Mouse (Mus musculus) ES-E14 (cell line): ENCODE data around the gene H3f3a.

ENCODE experiments used
- HCFC1 ChIP-seq: IDR thresholded peaks from 2 replicates; pipeline ENCODE4 v1.6.1; 2012; ENCODE audit warnings: low read length, inconsistent platforms, borderline replicate concordance; ENCODE audit not compliant: insufficient read depth
- ZNF384 ChIP-seq: IDR thresholded peaks from 2 replicates; pipeline ENCODE4 v1.6.1; 2012; ENCODE audit warnings: low read depth, low read length, inconsistent platforms

- TF ChIP-seq ZNF384, result no peak
- TF ChIP-seq HCFC1, result no peak
Measured at GRCm38 (mm10) chr1:180800022-180800421, 13.7 kb downstream of the H3f3a start.
